Mouse (Mus musculus): Measurements from ENCODE around the gene Zfp217.

- no peak for TF ChIP-seq POLR2A (IDR thresholded peaks at IDR 0.05; ENCODE audit: extremely low read depth, insufficient read depth, low read length)
- no peak for TF ChIP-seq CTCF (IDR thresholded peaks at IDR 0.05; ENCODE audit: extremely low read depth, insufficient read depth, low read length)
These were observed 16.0 kb upstream of the Zfp217 start for GRCm38 (mm10) chr2:170163671-170164462.

Data from cortical plate, adult 2 months (tissue).